Mouse (Mus musculus) adrenal gland, adult 8-10 months (tissue): ENCODE measurements around the gene Corin. TPM values are rescaled to one million over a fixed set of nuclear protein-coding genes. Genes with fewer than 3 reads are reported as not detected.

Experiments used
- DNase-seq: peaks from one replicate; pipeline ENCODE4 v3.0.0; 2022
- total RNA-seq, 4 experiments: library from RNA; stranded (reverse); gene quantifications; 2 replicates each; pipeline ENCODE4 v1.2.4; 2022

Corin gene
- total RNA-seq, 4 experiments from 2014 or later: 0.06 TPM; not detected in 3

GRCm38 (mm10) chr5:72441181-72441580, 63.1 kb downstream of the Corin start:
- no peak for DNase-seq

- DNase-seq: no peak
These were observed 69.2 kb downstream of the Corin start for GRCm38 (mm10) chr5:72435085-72435484.

GRCm38 (mm10) chr5:72431856-72432255, 72.4 kb downstream of the Corin start:
- DNase-seq: no peak

GRCm38 (mm10) chr5:72427556-72427955, 76.7 kb downstream of the Corin start:
- DNase-seq: no peak

- DNase-seq: no peak
These were observed 78.8 kb downstream of the Corin start for GRCm38 (mm10) chr5:72425342-72426010.

- DNase-seq: no peak
These were observed 92.4 kb downstream of the Corin start for GRCm38 (mm10) chr5:72411874-72412329.

GRCm38 (mm10) chr5:72410841-72411240, 93.4 kb downstream of the Corin start:
- DNase-seq: no peak

GRCm38 (mm10) chr5:72403376-72403775, 100.9 kb downstream of the Corin start:
- DNase-seq: no peak

- no peak for DNase-seq
These were observed 101.4 kb downstream of the Corin start for GRCm38 (mm10) chr5:72402913-72403312.

- no peak for DNase-seq
These were observed 102.5 kb downstream of the Corin start for GRCm38 (mm10) chr5:72401778-72402177.

GRCm38 (mm10) chr5:72401251-72401650, 103.0 kb downstream of the Corin start:
- DNase-seq: no peak

GRCm38 (mm10) chr5:72382148-72382547, 122.1 kb downstream of the Corin start:
- DNase-seq: no peak

GRCm38 (mm10) chr5:72380616-72381015, 123.7 kb downstream of the Corin start:
- DNase-seq: no peak

GRCm38 (mm10) chr5:72368004-72368403, 136.3 kb downstream of the Corin start:
- DNase-seq: no peak

GRCm38 (mm10) chr5:72365801-72366200, 138.5 kb downstream of the Corin start:
- no peak for DNase-seq

GRCm38 (mm10) chr5:72363838-72364237, 140.4 kb downstream of the Corin start:
- DNase-seq: no peak

- no peak for DNase-seq
These were observed 150.5 kb downstream of the Corin start for GRCm38 (mm10) chr5:72353746-72354145.

- DNase-seq: no peak
These were observed 154.1 kb downstream of the Corin start for GRCm38 (mm10) chr5:72350081-72350758.

- no peak for DNase-seq
These were observed 155.7 kb downstream of the Corin start for GRCm38 (mm10) chr5:72348591-72348990.

GRCm38 (mm10) chr5:72335873-72336272, 168.4 kb downstream of the Corin start:
- DNase-seq: no peak

GRCm38 (mm10) chr5:72332901-72333300, 171.4 kb downstream of the Corin start:
- no peak for DNase-seq

GRCm38 (mm10) chr5:72331217-72331616, 173.1 kb downstream of the Corin start:
- no peak for DNase-seq

- no peak for DNase-seq
These were observed 173.6 kb downstream of the Corin start for GRCm38 (mm10) chr5:72330648-72331047.

- no peak for DNase-seq
These were observed 174.8 kb downstream of the Corin start for GRCm38 (mm10) chr5:72329453-72329852.
